Mouse (Mus musculus): Measurements from ENCODE around the gene Vwa8.

DNA sequence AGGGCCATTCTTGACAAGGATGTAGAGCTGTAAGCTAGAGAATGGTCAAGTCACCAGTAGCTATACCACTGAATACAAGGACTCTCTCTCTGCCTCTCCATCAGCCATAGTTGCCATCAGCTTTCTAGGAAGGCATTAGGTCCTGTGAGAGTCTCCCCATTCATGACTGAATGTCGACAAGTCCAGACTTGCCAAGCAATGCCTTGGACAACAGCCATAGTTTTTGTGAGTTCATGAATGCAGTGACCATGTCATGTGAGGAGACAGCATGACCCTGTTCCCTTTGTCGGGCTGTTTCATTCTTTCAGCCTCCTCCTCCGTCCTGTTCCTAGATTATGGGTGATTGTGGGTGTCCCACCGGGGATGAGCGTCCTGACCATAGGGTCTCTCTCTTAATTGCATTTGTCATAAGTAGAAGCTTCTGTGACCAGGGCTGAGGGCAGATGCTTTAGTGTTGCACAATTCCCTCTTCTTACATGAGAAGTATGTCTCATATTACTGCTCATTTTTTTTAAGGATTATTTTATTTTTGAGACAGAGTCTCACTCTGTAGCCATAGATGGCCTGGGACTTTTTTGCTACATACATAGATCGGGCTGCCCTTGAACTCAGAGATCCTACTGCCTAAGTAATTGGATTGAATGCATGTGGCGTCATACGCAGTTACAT is 37.8 kb downstream of the Vwa8 start:
- TF ChIP-seq CTCF (IDR thresholded peaks at IDR 0.05; ENCODE audit: low read depth, low read length) (no peak), TAL1 (conservative IDR thresholded peaks at IDR 0.05; ENCODE audit: low read depth, low read length) (no peak), GATA1 (IDR thresholded peaks at IDR 0.05; ENCODE audit: borderline replicate concordance, low read length) (no peak), POLR2AphosphoS5 (IDR thresholded peaks at IDR 0.05; ENCODE audit: insufficient replicate concordance, low read depth, low read length) (no peak), GATA2 (IDR thresholded peaks at IDR 0.05; ENCODE audit: borderline replicate concordance, low read depth, low read length) (no peak)
